Mouse (Mus musculus): ENCODE results near the gene Kcnj10. TPM values are rescaled to one million over a fixed set of nuclear protein-coding genes. Genes with fewer than 3 reads are reported as not detected.
A peak's percentile ranks its signal among the peaks of the same experiment; 100 is the strongest.

Gene Kcnj10
- polyA plus RNA-seq, 1 experiment: 17.1 TPM

DNA sequence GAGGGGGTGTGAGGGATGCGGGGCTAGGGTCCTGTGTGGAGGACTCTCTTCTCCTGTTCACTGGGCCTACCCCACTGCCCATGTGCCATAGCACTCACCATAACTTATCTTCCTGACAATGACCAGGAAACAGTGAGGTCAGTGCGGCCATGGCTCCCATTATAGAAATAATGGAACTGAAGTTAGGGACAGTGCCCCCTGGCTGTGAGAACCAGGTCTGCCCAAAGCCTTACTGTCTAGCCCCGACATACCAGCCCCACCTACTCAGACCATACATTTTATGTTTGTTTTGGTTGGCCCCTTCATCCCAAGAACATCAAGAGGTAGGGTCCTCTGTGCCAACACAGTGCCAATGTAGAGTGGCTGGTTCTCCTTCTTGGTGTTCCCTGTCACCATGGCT, 35.4 kb upstream of the Kcnj10 start:
- no peak overlapping the region for H3K27ac ChIP-seq (ENCODE audit: insufficient read depth, low read depth, low read length)
- no peaks in the 10 kb centered on the region for H3K36me3 ChIP-seq (ENCODE audit: control insufficient read depth, insufficient read depth, low read length)
- no peak for DNase-seq
- TF ChIP-seq CTCF (conservative IDR thresholded peaks at IDR 0.05; ENCODE audit: insufficient read depth, insufficient read length, low read depth, low read length): peak; percentile 30; the same call in 1 of the 2 replicates
- TF ChIP-seq POLR2A (IDR thresholded peaks at IDR 0.05; ENCODE audit: low read depth, low read length): no peak
- 78% methylated on average over 3 of the region's 3 CpGs for whole genome bisulfite sequencing
- no peak overlapping the region for H3K4me3 ChIP-seq (ENCODE audit: insufficient read depth, low read depth, low read length)
- H3K4me1 ChIP-seq (ENCODE audit: control insufficient read depth, insufficient read depth, low read length): peaks cover 4% of the 10 kb centered on the region; the same call in 1 of the 2 replicates
- no peaks in the 10 kb centered on the region for H3K27me3 ChIP-seq (replicated peaks; ENCODE audit: control insufficient read depth, insufficient read depth, low read length)

DNA sequence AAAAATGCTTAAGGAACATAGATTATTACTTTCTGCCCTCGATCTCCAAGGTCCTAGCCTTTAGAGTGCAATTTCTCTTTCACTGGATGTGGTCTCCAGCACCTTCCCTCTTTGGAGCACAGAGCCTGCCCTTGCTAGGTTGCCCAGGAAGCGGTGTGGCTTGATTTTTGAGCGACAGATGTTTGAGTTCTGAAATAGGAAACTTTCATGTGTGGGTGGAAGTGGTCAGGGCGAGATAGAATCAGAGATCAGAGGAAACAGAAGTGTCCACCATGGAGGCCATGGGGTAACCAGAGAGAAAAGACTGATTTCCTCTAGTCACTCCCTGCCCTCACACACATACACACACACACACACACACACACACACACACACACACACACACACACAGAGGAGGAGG, 34.8 kb upstream of the Kcnj10 start:
- TF ChIP-seq CTCF (conservative IDR thresholded peaks at IDR 0.05; ENCODE audit: insufficient read depth, insufficient read length, low read depth, low read length) (no peak), POLR2A (IDR thresholded peaks at IDR 0.05; ENCODE audit: low read depth, low read length) (no peak)
- no peak overlapping the region for H3K4me3 ChIP-seq (ENCODE audit: insufficient read depth, low read depth, low read length)
- H3K4me1 ChIP-seq (ENCODE audit: control insufficient read depth, insufficient read depth, low read length): peaks cover 7% of the 10 kb centered on the region; the same call in 1 of the 2 replicates
- WGBS: 72% methylated on average over 4 of the region's 4 CpGs
- H3K27ac ChIP-seq (ENCODE audit: insufficient read depth, low read depth, low read length): no peak overlapping the region
- DNase-seq: no peak
- H3K36me3 ChIP-seq (ENCODE audit: control insufficient read depth, insufficient read depth, low read length): no peaks in the 10 kb centered on the region
- no peaks in the 10 kb centered on the region for H3K27me3 ChIP-seq (replicated peaks; ENCODE audit: control insufficient read depth, insufficient read depth, low read length)

DNA sequence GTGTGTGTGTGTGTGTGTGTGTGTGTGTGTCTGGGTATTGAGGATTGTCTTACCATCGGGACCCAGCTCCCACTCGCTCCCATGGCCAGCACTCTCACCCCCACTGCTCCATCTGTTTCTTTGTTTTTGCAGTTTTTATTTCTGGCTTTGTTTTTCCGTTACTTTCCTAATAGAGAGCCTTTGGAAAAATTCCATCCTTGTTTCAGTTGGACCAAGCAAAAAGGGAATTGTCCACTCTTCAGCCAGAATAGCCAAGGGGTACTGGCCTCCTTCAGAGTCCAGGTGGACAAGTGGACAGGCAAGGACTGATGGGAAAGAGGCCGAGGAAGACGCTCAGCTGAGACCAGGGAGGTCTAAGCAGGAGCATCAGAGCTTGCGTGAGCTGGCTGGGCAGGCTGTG, 34.1 kb upstream of the Kcnj10 start:
- 71% methylated on average over 6 of the region's 6 CpGs for WGBS
- no peak for DNase-seq
- H3K4me1 ChIP-seq (ENCODE audit: control insufficient read depth, insufficient read depth, low read length): peaks cover 8% of the 10 kb centered on the region; the same call in 1 of the 2 replicates
- TF ChIP-seq CTCF (conservative IDR thresholded peaks at IDR 0.05; ENCODE audit: insufficient read depth, insufficient read length, low read depth, low read length): no peak
- no peak for TF ChIP-seq POLR2A (IDR thresholded peaks at IDR 0.05; ENCODE audit: low read depth, low read length)
- H3K27ac ChIP-seq (ENCODE audit: insufficient read depth, low read depth, low read length): no peak overlapping the region
- no peaks in the 10 kb centered on the region for H3K36me3 ChIP-seq (ENCODE audit: control insufficient read depth, insufficient read depth, low read length)
- H3K27me3 ChIP-seq (replicated peaks; ENCODE audit: control insufficient read depth, insufficient read depth, low read length): no peaks in the 10 kb centered on the region
- H3K4me3 ChIP-seq (ENCODE audit: insufficient read depth, low read depth, low read length): no peak overlapping the region

DNA sequence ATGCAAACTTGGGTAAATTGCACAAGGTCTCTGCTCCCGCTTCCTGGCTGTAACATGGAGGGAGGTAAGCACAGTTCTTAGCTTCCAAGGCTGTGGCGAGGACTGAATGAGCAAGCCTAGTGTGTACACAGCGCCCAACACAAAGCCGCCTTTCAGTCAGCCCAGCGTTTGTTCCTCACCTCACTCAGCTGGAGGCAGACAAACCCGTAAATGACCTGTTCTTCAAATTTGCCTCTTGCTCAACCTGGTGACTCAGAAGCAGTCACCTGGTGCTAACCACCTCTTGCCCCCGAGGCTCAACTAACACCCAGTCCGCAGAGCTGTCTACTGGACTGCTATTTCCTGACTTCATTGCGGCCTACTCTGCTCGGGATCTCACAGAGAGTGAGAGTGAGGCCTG, 33.1 kb upstream of the Kcnj10 start:
- no peak for DNase-seq
- Histone ChIP-seq H3K4me3 (ENCODE audit: insufficient read depth, low read depth, low read length) (no peak overlapping the region), H3K36me3 (ENCODE audit: control insufficient read depth, insufficient read depth, low read length) (no peaks in the 10 kb centered on the region), H3K4me1 (ENCODE audit: control insufficient read depth, insufficient read depth, low read length) (peaks cover 9% of the 10 kb centered on the region; the same call in 1 of the 2 replicates), H3K27ac (ENCODE audit: insufficient read depth, low read depth, low read length) (no peak overlapping the region), H3K27me3 (replicated peaks; ENCODE audit: control insufficient read depth, insufficient read depth, low read length) (no peaks in the 10 kb centered on the region)
- 75% methylated on average over 10 of the region's 10 CpGs for WGBS
- no peak for TF ChIP-seq POLR2A (IDR thresholded peaks at IDR 0.05; ENCODE audit: low read depth, low read length)
- TF ChIP-seq CTCF (conservative IDR thresholded peaks at IDR 0.05; ENCODE audit: insufficient read depth, insufficient read length, low read depth, low read length): no peak

DNA sequence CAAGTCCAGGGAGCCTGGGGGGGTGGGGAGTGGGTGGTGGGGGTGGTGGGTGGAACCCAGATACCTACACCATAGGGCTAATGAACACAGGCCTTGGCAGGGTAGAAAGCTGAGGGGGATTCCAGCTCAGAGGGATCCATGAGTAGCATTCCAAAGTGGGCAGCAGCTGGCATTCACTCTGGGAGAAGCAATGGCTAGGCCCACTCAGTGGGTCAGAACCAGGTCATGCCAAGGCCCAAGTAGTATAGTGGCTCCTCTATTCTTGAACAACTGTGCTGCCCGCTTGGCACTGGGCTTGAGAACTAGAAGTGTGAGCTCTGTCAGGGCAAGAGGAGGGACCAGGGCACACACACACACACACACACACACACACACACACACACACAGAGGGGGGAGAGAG, 32.6 kb upstream of the Kcnj10 start:
- Histone ChIP-seq H3K27ac (ENCODE audit: insufficient read depth, low read depth, low read length) (no peak overlapping the region), H3K4me3 (ENCODE audit: insufficient read depth, low read depth, low read length) (no peak overlapping the region), H3K4me1 (ENCODE audit: control insufficient read depth, insufficient read depth, low read length) (peaks cover 13% of the 10 kb centered on the region; the same call in 1 of the 2 replicates), H3K27me3 (replicated peaks; ENCODE audit: control insufficient read depth, insufficient read depth, low read length) (no peaks in the 10 kb centered on the region), H3K36me3 (ENCODE audit: control insufficient read depth, insufficient read depth, low read length) (no peaks in the 10 kb centered on the region)
- WGBS: 100% methylated on average over 1 of the region's 1 CpGs
- DNase-seq: no peak
- no peak for TF ChIP-seq POLR2A (IDR thresholded peaks at IDR 0.05; ENCODE audit: low read depth, low read length)
- no peak for TF ChIP-seq CTCF (conservative IDR thresholded peaks at IDR 0.05; ENCODE audit: insufficient read depth, insufficient read length, low read depth, low read length)

DNA sequence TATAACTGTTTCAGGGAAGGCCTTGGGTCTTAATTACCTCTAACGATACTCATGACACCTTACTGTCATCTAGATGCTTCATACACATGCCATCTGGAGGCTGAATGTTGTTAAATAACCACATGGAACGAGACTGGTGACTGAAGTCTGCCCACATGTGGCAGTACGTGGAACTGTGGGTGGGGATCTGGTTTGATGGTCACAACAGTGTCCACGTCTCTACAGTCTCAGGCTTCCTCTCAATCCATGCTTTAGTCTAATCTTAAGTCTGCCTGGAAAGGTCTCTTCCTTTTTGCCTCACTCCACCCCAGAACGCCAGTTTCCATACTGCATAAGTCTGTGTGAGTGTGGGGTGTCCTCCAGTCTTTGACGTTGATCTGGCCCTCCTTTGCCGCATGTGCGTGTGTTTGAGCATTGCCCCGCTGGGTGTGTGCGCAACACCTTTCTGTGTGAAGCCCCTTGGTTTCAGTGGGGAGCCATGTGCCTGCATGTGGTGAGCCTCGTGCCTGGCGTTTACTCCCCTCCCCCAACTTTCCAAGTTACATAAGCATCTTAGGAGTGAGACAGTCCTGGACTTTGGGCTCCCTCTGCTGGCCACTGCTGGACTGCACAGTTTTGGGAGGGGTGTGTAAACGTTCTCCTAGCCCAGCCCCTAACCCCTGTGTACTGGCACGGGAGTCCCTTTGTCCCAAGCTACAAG, 31.2 kb upstream of the Kcnj10 start:
- Histone ChIP-seq H3K27ac (ENCODE audit: insufficient read depth, low read depth, low read length) (peak overlapping the region; percentile 96), H3K4me3 (ENCODE audit: insufficient read depth, low read depth, low read length) (peak overlapping the region; percentile 34), H3K4me1 (ENCODE audit: control insufficient read depth, insufficient read depth, low read length) (peaks cover 13% of the 10 kb centered on the region; the same call in 1 of the 2 replicates), H3K27me3 (replicated peaks; ENCODE audit: control insufficient read depth, insufficient read depth, low read length) (no peaks in the 10 kb centered on the region), H3K36me3 (ENCODE audit: control insufficient read depth, insufficient read depth, low read length) (no peaks in the 10 kb centered on the region)
- peak; percentile 97 for TF ChIP-seq CTCF (conservative IDR thresholded peaks at IDR 0.05; ENCODE audit: insufficient read depth, insufficient read length, low read depth, low read length)
- peak; percentile 43 for TF ChIP-seq POLR2A (IDR thresholded peaks at IDR 0.05; ENCODE audit: low read depth, low read length)
- peak; percentile 95 for DNase-seq
- WGBS: under 1% methylated on average over 14 of the region's 14 CpGs

DNA sequence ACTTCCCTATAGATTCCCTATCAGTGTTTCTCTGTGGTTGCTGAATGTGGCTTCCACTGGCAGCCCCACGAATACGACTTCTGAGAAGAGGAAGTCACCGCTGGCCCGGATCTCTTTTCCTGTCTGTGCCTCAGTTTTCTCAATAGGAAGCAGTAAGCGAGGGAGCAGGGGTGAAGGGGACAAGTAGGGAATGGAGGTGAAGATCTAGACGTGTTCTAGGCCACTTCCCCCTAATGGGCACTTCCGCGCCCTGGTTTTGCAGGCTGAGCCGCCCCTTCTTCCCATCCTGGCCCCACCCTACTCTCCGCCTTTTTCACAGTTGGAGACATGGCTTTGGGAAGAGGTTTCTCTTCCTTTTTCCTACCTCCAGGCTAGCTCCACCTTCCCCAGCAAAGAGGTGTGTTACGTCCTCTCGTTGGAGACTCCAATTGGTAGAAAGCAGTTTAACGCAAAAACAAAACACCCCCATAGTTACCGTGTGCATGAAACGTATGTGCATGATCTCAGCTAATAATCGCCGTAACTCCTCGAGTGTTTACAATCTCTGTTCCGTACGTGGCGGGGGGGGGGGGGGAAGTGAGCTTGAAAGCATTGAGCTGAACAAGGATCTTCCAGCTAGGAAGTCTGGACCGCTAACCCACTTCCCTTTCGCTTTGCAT, 29.6 kb upstream of the Kcnj10 start:
- no peaks in the 10 kb centered on the region for H3K27me3 ChIP-seq (replicated peaks; ENCODE audit: control insufficient read depth, insufficient read depth, low read length)
- WGBS: 3% methylated on average over 23 of the region's 23 CpGs
- peaks cover 13% of the 10 kb centered on the region; the same call in 1 of the 2 replicates for H3K4me1 ChIP-seq (ENCODE audit: control insufficient read depth, insufficient read depth, low read length)
- peak overlapping the region; percentile 86 for H3K4me3 ChIP-seq (ENCODE audit: insufficient read depth, low read depth, low read length)
- peak; percentile 90 for DNase-seq
- TF ChIP-seq POLR2A (IDR thresholded peaks at IDR 0.05; ENCODE audit: low read depth, low read length) (no peak), CTCF (conservative IDR thresholded peaks at IDR 0.05; ENCODE audit: insufficient read depth, insufficient read length, low read depth, low read length) (0 out of 2 replicates have a peak, but pooled peaks have one; percentile 8)
- no peaks in the 10 kb centered on the region for H3K36me3 ChIP-seq (ENCODE audit: control insufficient read depth, insufficient read depth, low read length)
- peak overlapping the region; percentile 100 for H3K27ac ChIP-seq (ENCODE audit: insufficient read depth, low read depth, low read length)
